In genomic region chr6:146230373-146230788, GRCm38 (mm10) we compare ENCODE assay signal across 10 mouse cellular contexts.
DNase-seq lines count a peak whose midpoint lies in the region; ATAC-seq and TF ChIP-seq lines count a peak whose summit lies in the region.
"Had no signal": no experiment of that assay in that cellular context is flagged by ENCODE, and none has a peak within 500 bp of the region (broad histone marks: within the 10 kb centered on the region; RNA-seq: fewer than 3 reads in every experiment).

No protein-coding gene starts in this region.

- H3K9me3 ChIP-seq in liver, embryonic 11.5 days (ENCODE audit: control insufficient read depth, low read length), result no peaks in the 10 kb centered on the region
- no peaks in the 10 kb centered on the region for H3K9me3 ChIP-seq in midbrain, embryonic 16.5 days (replicated peaks; ENCODE audit: control insufficient read depth, low read length, poor library complexity, severe bottlenecking)
- H3K9me3 ChIP-seq: heart, embryonic 10.5 days had no signal

- 0 out of 2 replicates have a peak overlapping the region, but pooled peaks have one; percentile 8 for H3K4me3 ChIP-seq in liver, embryonic 11.5 days (ENCODE audit: low read depth, low read length)
- no peak overlapping the region for H3K4me3 ChIP-seq in midbrain, embryonic 16.5 days (ENCODE audit: low read depth, low read length)
- H3K4me3 ChIP-seq in thymus, adult 2 months (ENCODE audit: control insufficient read depth, insufficient read depth, low read length), result no peak overlapping the region
- H3K4me3 ChIP-seq: heart, embryonic 10.5 days had no signal

- DNase-seq in spleen, adult 12 weeks (ENCODE audit: low spot score), result peak; percentile 26
- DNase-seq in spleen, postnatal 14 days (ENCODE audit: low spot score in 2 of 2), result no peak
- peak; percentile 27 for DNase-seq in brain, embryonic 14.5 days (ENCODE audit: low read depth)
- no peak for DNase-seq in liver, embryonic 11.5 days (ENCODE audit: low spot score)
- no peak for DNase-seq in adrenal gland, postnatal 14 days
- no peak for DNase-seq in thymus, adult 2 months
- DNase-seq: cerebellum, postnatal 36 days; kidney, adult 8-10 months had no signal

- peaks cover 9% of the 10 kb centered on the region; the same call in 1 of the 2 replicates for H3K4me1 ChIP-seq in liver, embryonic 11.5 days (replicated peaks; ENCODE audit: control insufficient read depth, insufficient read depth, low read length)
- H3K4me1 ChIP-seq in midbrain, embryonic 16.5 days (ENCODE audit: control insufficient read depth, insufficient read depth, low read length), result peaks cover 13% of the 10 kb centered on the region
- H3K4me1 ChIP-seq in thymus, adult 2 months (replicated peaks; ENCODE audit: control insufficient read depth, insufficient read depth, low read length), result no peaks in the 10 kb centered on the region

- H3K36me3 ChIP-seq in liver, embryonic 11.5 days (ENCODE audit: control insufficient read depth, insufficient read depth, low read length), result no peaks in the 10 kb centered on the region
- H3K36me3 ChIP-seq in midbrain, embryonic 16.5 days (ENCODE audit: control insufficient read depth, insufficient read depth, low read length), result no peaks in the 10 kb centered on the region
- H3K36me3 ChIP-seq in thymus, adult 2 months (ENCODE audit: control insufficient read depth, insufficient read depth, low read length), result peaks cover 68% of the 10 kb centered on the region

- peak; percentile 90 for ATAC-seq in liver, embryonic 11.5 days (replicated peaks; ENCODE audit: low FRiP score)
- ATAC-seq in midbrain, embryonic 16.5 days, result peak; percentile 47; the same call in 1 of the 2 replicates

- TF ChIP-seq CTCF in brain, embryonic 14.5 days (IDR thresholded peaks at IDR 0.05; ENCODE audit: borderline replicate concordance, extremely low read depth, insufficient read depth, insufficient read length), result no peak
- no peak for TF ChIP-seq CTCF in thymus, adult 2 months (IDR thresholded peaks at IDR 0.05; ENCODE audit: borderline replicate concordance, control insufficient read depth, extremely low read depth, insufficient read depth, low read length, poor library complexity)

- H3K27me3 ChIP-seq in liver, embryonic 11.5 days (replicated peaks; ENCODE audit: control insufficient read depth, insufficient read depth, low read length), result no peaks in the 10 kb centered on the region
- H3K27me3 ChIP-seq in midbrain, embryonic 16.5 days (ENCODE audit: control insufficient read depth, insufficient read depth, low read depth, low read length), result no peaks in the 10 kb centered on the region
- no peaks in the 10 kb centered on the region for H3K27me3 ChIP-seq in thymus, adult 2 months (ENCODE audit: control insufficient read depth, insufficient read depth, low read length)

- peak overlapping the region; percentile 64 for H3K27ac ChIP-seq in liver, embryonic 11.5 days (ENCODE audit: low read depth, low read length)
- H3K27ac ChIP-seq in midbrain, embryonic 16.5 days (ENCODE audit: low read length), result 0 out of 2 replicates have a peak overlapping the region, but pooled peaks have one; percentile 32
- no peak overlapping the region for H3K27ac ChIP-seq in thymus, adult 2 months (ENCODE audit: control insufficient read depth, insufficient read depth, low read length)
- H3K27ac ChIP-seq: heart, embryonic 10.5 days had no signal

- H3K9ac ChIP-seq in liver, embryonic 11.5 days (ENCODE audit: low read depth, low read length), result 0 out of 2 replicates have a peak overlapping the region, but pooled peaks have one; percentile 28
- H3K9ac ChIP-seq in midbrain, embryonic 16.5 days (ENCODE audit: low read depth, low read length), result no peak overlapping the region

- 59% methylated on average over 9 of the region's 9 CpGs for WGBS in liver, embryonic 11.5 days
- WGBS in midbrain, embryonic 16.5 days, result 60% methylated on average over 9 of the region's 9 CpGs
- WGBS in thymus, adult 2 months, result 69% methylated on average over 9 of the region's 9 CpGs

- TF ChIP-seq POLR2A in brain, embryonic 14.5 days (IDR thresholded peaks at IDR 0.05; ENCODE audit: borderline replicate concordance, extremely low read depth, insufficient read depth, insufficient read length, poor library complexity, severe bottlenecking), result no peak
- TF ChIP-seq POLR2A in thymus, adult 2 months (IDR thresholded peaks at IDR 0.05; ENCODE audit: control insufficient read depth, extremely low read depth, insufficient read depth, low read length, poor library complexity), result no peak

- H3K4me2 ChIP-seq in liver, embryonic 11.5 days, result peak overlapping the region; percentile 43
- H3K4me2 ChIP-seq in midbrain, embryonic 16.5 days (ENCODE audit: low read length), result no peak overlapping the region

Comparison
In these comparisons a context has a peak if more than half of its experiments do, and no peak if none do; other contexts are left out.
1. DNase-seq: peak in spleen, adult 12 weeks (single experiment) and brain, embryonic 14.5 days (single experiment); none in spleen, postnatal 14 days (0 of 2), liver, embryonic 11.5 days (single experiment), adrenal gland, postnatal 14 days (single experiment) and thymus, adult 2 months (single experiment).